Mouse (Mus musculus) erythroblast, embryonic 14.5 days (primary cell): ENCODE data around the gene Pnma1.

Experiments used
- GATA1 ChIP-seq: IDR thresholded peaks from 2 replicates; pipeline ENCODE4 v1.6.1; 2012; ENCODE audit warnings: low read length, inconsistent platforms, mixed read lengths
- TAL1 ChIP-seq: IDR thresholded peaks from 3 replicates; pipeline ENCODE4 v1.6.1; 2012; ENCODE audit warnings: low read length, inconsistent platforms, mixed read lengths

GRCm38 (mm10) chr12:84174190-84174811 is 26.0 kb upstream of the Pnma1 start:
- TF ChIP-seq GATA1 (no peak), TAL1 (no peak)
